Mouse (Mus musculus): ENCODE measurements around the gene Gm3625. TPM values are rescaled to one million over a fixed set of nuclear protein-coding genes. Genes with fewer than 3 reads are reported as not detected.

Gm3625 gene
- not detected in 2 replicates for polyA plus RNA-seq (2012)

DNA sequence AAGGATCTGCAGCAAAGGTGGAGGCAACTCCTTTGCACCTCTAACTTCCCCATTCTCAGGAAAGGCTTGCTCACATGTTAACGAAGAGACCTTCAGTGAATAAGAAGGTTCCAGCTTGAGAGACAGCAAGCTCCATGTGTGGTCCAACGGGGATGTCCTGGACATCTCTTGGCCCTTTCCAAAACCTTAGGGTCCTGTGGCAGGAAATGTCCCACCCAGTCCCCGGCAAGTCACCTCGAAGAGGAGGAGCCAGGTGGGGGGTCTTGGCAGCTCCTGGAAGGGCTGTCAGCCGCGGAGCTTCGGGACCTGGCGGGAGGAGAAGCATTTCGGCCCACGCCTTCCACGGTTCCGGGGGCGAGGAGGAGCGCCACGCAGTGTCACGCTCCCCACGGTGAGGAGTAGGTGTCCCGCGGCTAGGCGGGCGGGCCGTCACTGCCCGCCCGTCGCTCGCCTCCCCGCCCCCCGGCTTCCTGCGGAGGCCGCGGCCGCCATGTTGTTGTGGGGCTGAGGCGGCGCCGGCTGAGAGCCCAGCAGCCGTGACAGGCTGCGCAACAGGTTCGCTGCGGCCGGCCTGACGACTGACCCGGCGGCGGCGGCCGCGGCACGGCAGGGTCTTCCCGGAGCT is at the start of gene Gm3625, which contains the start of gene Itsn2:
Gene Gm3625 (minus strand): TSS at position 387 of the 625 bp plus-strand sequence.
Gene Itsn2 (plus strand): TSS at position 98 of the 625 bp plus-strand sequence.
- TF ChIP-seq GATA1 (IDR thresholded peaks at IDR 0.05; ENCODE audit: low read length): no peak

DNA sequence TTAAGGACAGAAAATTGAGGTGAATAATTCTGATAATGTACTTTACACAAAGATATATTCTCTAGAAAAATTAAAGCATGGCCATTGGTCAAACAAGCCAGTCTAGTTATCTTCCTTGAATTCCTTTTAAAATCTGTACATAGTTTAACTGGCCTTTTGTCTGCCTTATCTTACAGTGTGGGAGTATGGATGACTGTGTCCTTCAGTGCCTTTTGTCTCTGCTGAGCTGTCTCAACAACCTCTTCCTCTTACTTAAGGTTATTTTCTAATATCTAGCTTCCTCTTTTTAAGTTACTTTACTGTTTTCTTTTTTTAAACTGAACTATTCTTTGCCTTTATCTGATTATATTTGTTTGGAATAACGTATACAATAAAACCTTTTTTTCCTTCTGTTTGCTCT is 48.0 kb upstream of the Gm3625 start:
- TF ChIP-seq GATA1 (IDR thresholded peaks at IDR 0.05; ENCODE audit: low read length): no peak

DNA sequence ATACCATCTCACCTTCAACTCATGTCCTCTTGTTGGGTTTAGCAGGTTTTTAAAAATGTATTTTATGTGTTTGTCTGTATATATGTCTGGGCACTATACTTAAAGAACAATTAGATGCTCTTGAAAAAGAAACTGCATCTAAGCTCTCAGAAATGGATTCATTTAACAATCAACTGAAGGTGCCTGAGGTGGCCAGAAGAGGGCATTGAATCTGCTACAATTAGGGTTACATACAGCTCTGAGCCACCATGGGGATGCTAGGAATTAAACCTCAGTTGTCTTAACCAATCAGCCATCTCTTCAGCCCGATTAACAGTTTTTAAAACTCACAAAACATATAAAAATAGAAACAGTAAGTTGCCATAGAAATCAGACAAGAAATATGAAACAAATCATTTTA is 45.7 kb upstream of the Gm3625 start:
- TF ChIP-seq GATA1 (IDR thresholded peaks at IDR 0.05; ENCODE audit: low read length): no peak

DNA sequence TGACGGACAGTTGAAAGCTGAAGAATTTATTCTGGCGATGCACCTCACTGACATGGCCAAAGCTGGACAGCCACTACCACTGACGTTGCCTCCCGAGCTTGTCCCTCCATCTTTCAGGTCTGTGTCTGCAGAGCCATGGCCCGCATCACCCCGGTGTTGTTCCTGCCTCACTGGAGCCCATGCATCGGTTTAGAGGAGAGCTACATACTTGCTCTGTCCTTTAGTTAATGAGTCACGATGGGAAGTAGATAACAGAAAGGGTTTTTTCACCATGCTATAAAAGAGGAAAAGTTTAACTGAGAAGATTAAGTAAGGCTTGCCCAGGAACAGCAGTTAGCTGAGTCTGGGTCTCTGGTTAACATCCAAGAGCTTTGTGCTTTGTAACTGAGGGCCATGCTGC is 40.2 kb upstream of the Gm3625 start:
- TF ChIP-seq GATA1 (IDR thresholded peaks at IDR 0.05; ENCODE audit: low read length): no peak

DNA sequence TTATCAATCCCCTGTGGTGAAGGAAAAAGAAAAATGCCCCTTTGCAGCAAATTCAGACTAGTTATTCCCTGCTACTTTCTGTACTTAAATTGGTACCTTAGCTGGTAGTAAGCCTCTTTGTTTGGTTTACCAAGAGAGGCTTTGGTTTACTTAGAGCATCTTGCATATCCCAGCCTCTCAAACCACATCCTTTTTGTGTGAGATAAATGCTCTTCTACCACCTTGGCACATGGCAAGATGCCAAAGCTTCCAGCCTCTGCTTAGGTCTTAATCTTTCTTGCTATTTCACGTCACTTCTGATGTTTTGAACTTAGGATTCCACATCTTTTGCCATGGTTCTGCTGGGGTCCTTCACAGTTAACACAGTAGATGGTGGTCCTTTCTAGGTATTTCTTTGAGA is 31.5 kb upstream of the Gm3625 start:
- TF ChIP-seq GATA1 (IDR thresholded peaks at IDR 0.05; ENCODE audit: low read length): no peak

DNA sequence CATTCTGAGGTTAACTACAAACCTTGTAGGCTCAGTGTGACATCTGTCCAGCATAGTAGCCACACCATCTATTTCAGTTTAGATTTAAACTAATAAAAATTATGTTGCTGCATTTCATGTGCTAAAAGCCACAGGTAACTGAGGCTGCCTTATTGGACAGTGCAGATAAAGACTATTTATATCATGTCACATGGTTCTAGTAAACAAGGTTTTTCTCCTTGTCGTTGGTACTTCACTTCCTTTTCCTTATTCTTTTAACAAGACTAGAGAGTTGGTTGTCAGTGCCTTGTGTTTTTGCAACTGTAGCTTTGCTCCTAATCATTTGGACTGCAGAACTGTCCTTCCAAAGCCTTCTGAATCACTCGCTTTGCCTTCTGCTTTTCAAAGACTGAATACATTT is 22.0 kb upstream of the Gm3625 start:
- TF ChIP-seq GATA1 (IDR thresholded peaks at IDR 0.05; ENCODE audit: low read length): no peak

DNA sequence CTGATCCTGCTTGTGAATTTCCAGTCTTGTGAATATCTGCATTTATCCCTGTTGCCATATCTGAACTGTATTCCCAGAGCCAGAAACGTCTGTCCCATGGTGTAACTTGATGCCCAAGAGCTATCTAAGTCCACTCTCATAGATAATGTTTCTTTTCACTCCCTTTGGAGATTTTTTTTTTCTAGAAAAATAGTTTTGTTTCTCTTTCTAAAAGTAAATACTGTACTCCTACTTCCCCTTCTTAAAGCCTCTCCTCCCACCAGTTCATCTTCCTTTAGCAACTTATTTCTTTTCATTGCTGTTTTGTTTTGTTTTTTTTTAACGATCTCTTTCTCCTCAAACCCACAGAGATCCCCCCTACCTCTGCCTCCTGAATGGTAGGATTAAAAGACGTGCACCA is 13.9 kb upstream of the Gm3625 start:
- no peak for TF ChIP-seq GATA1 (IDR thresholded peaks at IDR 0.05; ENCODE audit: low read length)

DNA sequence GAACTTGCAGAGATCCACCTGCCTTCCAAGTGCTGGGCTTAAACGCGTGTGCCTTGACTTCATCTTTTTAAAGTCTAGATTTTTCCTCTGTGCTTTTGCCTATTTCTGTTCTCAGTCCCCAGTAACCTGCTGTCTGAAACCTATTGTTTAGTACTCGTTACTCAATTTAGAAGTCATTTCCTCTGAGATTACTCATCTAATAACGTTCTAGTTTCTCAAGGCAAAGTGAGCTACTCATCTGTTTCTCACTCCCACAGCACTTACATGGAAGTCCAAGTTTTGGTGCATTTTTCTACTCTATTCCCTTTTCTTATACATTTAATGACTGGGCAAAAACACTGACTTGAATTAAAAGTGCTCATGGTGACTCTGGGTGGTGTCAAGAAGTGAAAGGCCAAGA is 7.0 kb upstream of the Gm3625 start:
- TF ChIP-seq GATA1 (IDR thresholded peaks at IDR 0.05; ENCODE audit: low read length): no peak

DNA sequence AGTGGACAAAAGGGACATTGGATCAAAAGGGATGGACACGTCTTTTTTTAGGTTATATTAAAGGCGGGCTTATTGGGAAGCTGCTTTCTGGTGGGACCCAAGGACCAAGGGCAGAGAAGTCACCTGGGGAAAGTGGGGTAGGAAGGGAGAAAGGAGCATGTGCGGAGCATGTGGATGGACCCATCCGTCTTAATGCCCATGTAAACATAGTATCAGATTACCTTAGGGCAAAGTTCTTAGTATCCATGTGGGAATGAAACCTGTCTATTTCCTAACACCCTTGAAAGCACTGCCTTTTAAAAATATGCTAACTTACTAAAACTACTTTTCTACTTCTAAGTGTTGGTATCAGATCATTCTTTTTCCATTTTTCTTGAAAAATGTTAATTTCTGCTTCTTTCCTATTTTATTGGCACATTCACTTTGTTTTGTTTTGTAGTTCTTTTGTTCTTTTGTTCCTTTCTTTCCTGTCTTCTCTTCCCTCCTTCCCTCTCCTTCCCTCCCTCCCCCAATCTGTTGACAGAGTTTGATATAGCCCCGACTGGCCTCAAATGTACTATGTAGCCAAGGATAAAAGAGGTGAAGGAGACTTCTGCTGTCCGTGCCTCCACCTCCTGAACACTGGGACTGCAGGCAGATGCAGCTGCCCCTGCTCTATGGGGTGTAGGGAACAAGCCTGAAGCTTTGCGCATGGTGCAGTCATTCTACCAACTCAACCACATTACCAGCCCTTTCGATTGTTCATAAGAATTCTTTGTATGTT is 6.1 kb upstream of the Gm3625 start:
- TF ChIP-seq GATA1 (IDR thresholded peaks at IDR 0.05; ENCODE audit: low read length): no peak

DNA sequence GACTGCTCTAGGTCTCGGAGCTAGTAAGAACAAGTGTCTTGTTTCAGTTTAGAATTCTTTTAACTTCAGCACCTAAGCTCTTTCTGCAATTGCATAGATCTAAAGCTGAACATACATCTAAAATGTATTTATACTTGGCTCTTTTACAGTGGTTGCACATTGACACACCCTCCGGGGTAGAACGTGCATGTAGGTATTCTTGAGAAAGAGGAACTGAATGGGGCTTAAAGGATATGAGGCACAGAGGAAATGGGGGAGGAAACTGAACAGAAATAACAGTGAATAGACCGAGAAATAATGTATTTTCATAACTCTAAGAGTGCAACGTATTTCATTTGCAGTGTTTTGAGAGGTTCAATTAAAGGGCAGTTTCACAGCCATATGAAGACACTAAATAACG is 2.3 kb upstream of the Gm3625 start:
- no peak for TF ChIP-seq GATA1 (IDR thresholded peaks at IDR 0.05; ENCODE audit: low read length)

DNA sequence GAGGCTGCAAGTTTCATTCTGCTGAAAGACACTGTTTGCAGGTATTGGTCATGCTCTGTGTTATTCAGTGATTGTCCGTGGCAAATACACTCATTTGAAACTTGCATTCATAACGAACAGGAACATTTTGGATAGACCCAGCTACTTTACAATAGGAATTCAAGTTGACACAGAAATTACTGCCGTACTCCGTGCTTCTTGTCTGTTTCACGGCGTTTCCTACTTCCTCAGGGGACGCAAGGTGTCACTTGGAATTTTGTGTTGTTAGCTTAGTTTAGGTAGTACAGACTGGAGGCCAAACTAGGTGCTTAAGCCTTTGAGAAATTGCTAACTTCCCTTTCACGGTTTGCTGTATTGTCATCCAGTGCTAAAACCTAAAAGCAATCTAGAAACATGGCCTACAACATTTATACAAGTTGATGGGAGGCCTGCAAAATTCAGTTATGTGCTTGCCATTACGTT is 1.2 kb upstream of the Gm3625 start:
- TF ChIP-seq GATA1 (IDR thresholded peaks at IDR 0.05; ENCODE audit: low read length): no peak

DNA sequence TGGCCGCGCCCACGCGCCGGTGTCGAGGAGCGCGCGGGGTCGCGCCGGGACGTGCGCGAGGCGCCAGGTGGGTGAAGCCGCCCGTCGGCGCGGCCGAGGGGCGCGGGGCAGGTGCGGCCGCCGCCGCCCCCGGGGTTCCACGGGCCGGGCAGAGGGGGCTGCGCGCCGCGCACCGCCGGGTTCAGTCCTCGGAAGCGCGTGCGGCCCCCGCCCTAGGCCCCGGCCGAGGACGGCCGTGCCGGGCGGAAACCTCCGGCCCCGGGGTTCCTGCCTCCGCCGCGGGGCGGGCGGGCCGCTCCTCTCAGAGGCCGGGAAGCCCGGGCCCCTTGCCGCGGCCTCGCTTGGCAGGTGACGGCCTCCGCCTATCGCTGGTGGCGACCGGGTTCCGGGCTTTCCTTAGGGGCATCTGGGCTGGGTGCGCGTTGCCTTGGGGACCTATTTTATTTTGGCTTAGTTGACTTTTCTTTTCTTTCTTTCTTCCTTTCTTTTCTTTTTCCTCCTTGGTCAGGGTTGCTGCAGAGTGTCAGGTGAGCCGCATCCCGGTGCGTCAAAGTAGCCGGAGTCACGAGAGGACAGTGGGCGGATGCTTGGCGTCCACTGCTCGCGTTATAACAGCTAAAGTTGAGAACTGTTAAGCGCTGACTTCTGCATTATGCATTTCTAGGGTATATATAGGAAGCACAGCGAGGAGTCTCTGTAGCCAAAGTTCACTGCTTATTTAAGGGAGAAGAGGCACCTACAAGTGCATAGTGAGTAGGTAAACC is 621 bp upstream of the Gm3625 start:
- TF ChIP-seq GATA1 (IDR thresholded peaks at IDR 0.05; ENCODE audit: low read length): no peak

DNA sequence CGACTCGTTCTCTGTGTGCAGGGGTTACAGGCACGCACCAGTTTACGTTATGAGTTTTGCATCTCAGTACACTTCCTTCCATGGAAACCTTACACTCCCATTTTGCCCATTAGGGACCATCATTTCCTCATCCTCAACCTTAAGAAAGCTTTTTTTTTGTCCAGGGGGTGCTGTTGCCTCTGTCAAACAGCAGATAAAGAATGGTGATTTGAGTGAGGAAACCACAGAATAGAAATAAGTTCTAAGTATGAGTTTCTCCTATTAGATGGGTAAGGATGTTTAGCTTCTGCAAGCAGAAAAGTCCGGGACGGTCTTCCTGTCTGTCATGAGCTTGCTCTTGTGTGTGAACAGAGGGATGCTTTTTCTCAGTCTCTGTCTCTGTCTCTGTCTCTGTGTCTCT is 702 bp downstream of the Gm3625 start:
- TF ChIP-seq GATA1 (IDR thresholded peaks at IDR 0.05; ENCODE audit: low read length): no peak

DNA sequence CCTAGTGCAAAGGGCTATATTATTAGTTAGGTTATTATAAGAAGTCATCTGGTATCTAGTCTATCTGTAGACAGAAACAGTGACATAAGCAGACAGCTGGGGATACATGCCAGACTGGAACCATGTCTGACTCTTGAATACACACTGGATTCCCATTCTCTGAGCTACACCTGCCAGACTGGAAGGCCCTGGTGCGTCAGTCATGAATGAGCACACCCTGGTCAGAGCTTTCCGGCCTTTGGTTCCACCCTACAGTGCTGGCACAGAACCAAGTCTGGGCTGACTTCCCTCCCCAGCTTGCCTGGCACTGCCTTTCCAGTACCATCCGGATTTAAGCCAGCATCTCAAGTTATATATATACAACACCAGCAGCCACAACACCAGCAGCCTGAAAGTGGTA is 4.1 kb downstream of the Gm3625 start:
- no peak for TF ChIP-seq GATA1 (IDR thresholded peaks at IDR 0.05; ENCODE audit: low read length)

DNA sequence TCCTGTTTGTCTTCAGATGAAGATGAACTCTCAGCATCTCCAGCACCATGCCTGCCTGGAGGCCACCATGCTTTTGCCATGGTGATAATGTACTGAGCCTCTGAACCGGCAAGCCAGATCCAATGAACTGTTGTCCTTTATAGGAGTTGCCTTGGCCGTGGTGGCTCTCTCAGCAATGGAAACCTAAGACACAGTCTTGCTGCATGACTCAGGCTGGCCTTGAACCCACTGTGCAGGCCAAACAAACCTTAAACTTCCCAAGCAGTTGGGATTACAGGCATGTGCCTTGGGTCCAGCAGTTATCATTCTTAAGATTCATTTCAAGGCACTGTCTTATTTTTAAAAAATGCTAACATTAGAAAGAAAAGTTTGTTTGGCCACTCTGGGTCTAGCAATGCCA is 4.9 kb downstream of the Gm3625 start:
- no peak for TF ChIP-seq GATA1 (IDR thresholded peaks at IDR 0.05; ENCODE audit: low read length)

DNA sequence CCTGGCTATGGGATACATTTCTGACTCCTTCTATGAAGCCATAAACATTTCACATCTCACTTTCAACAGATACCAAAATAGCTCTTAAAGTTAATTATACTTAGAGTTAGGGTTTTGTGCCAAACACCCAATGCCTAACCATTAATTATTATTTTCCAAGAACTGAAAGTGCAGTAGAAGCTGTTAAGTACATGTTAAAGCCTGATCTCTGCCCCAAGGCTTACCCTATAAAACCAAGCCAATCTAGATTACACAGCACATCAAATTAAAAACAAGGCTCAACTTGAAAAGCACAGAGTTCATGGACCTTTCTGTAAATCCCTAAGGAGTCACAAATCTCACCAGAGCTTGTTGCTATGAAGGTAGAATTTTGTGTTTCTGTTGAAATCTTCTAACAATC is 10.4 kb downstream of the Gm3625 start:
- TF ChIP-seq GATA1 (IDR thresholded peaks at IDR 0.05; ENCODE audit: low read length): no peak
